Mouse (Mus musculus): ENCODE results near the gene Kcnab2.

DNA sequence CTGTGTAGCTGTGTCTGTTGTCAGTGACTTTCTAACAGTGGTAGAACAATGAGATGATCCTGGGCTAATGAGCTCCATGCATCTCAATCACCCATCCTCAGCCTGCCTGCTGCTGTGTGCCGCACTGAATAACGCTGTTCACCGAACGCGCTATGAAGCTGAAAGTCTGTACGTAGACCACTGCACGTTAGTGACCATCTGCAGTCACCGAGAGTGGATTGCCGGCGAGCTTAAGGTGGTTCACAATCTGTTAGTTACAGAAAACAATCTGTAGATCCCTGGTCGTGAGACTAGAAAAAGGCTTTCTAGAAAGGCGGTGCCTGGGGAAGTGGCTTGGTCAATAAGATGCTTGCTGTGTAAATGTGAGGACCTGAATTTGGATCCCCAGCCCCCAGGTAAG, 23.5 kb downstream of the Kcnab2 start:
- TF ChIP-seq CTCF (IDR thresholded peaks at IDR 0.05; ENCODE audit: borderline replicate concordance, insufficient read depth, low read depth, low read length) = no peak
- TF ChIP-seq POLR2A (IDR thresholded peaks at IDR 0.05; ENCODE audit: borderline replicate concordance, insufficient read depth, low read length) = no peak
